Mouse (Mus musculus) stomach, postnatal 0 days (tissue): Measurements from ENCODE around the gene Dync1h1.

ENCODE experiments used
- CTCF ChIP-seq: IDR thresholded peaks from 2 replicates; pipeline ENCODE4 v1.5.1; 2016; ENCODE audit warnings: antibody characterized with exemption, low read depth, mild to moderate bottlenecking, moderate library complexity
- EP300 ChIP-seq: optimal IDR thresholded peaks from 2 replicates; pipeline ENCODE3; 2016; ENCODE audit warnings: antibody characterized with exemption

GRCm38 (mm10) chr12:110555536-110556240 lies 45.6 kb upstream of the Dync1h1 start:
- TF ChIP-seq CTCF = no peak
- TF ChIP-seq EP300 = no peak
